Mouse (Mus musculus): ENCODE measurements at regions not wholly inside any gene's neighbourhood (a gene's known extent, or its start where the extent isn't known, plus 50 kb on each side); places are given as distances from the start of the nearest gene placed in this dataset.

- Histone ChIP-seq H3K27me3 (replicated peaks; ENCODE audit: control insufficient read depth, insufficient read depth, low read length) (no peaks in the 10 kb centered on the region), H3K4me1 (replicated peaks; ENCODE audit: control insufficient read depth, insufficient read depth, low read length) (no peaks in the 10 kb centered on the region), H3K4me3 (replicated peaks; ENCODE audit: low read length) (no peak overlapping the region), H3K27ac (ENCODE audit: low read length) (no peak overlapping the region), H3K36me3 (ENCODE audit: control insufficient read depth, insufficient read depth) (no peaks in the 10 kb centered on the region), H3K4me2 (ENCODE audit: low read length) (no peak overlapping the region), H3K9ac (replicated peaks; ENCODE audit: low read depth, low read length) (no peak overlapping the region), H3K9me3 (ENCODE audit: control insufficient read depth, low read length) (peaks cover 2% of the 10 kb centered on the region; the same call in 1 of the 2 replicates)
- no peak for ATAC-seq
- 97% methylated on average over 11 of the region's 11 CpGs for WGBS
Measured at GRCm38 (mm10) chr6:140308641-140309040, 115.2 kb upstream of the Plekha5 start.

GRCm38 (mm10) chr6:140306811-140307558 lies 116.9 kb upstream of the Plekha5 start:
- Histone ChIP-seq H3K9me3 (ENCODE audit: control insufficient read depth, low read length) (peaks cover 2% of the 10 kb centered on the region; the same call in 1 of the 2 replicates), H3K27ac (ENCODE audit: low read length) (no peak overlapping the region), H3K9ac (replicated peaks; ENCODE audit: low read depth, low read length) (no peak overlapping the region), H3K36me3 (ENCODE audit: control insufficient read depth, insufficient read depth) (no peaks in the 10 kb centered on the region), H3K27me3 (replicated peaks; ENCODE audit: control insufficient read depth, insufficient read depth, low read length) (no peaks in the 10 kb centered on the region), H3K4me2 (ENCODE audit: low read length) (no peak overlapping the region), H3K4me1 (replicated peaks; ENCODE audit: control insufficient read depth, insufficient read depth, low read length) (no peaks in the 10 kb centered on the region), H3K4me3 (replicated peaks; ENCODE audit: low read length) (no peak overlapping the region)
- no peak for ATAC-seq
- WGBS: 67% methylated on average over 6 of the region's 6 CpGs

GRCm38 (mm10) chr6:140304105-140304504 lies 119.7 kb upstream of the Plekha5 start:
- H3K36me3 ChIP-seq (ENCODE audit: control insufficient read depth, insufficient read depth): no peaks in the 10 kb centered on the region
- no peak overlapping the region for H3K4me2 ChIP-seq (ENCODE audit: low read length)
- H3K27ac ChIP-seq (ENCODE audit: low read length): no peak overlapping the region
- H3K9ac ChIP-seq (replicated peaks; ENCODE audit: low read depth, low read length): no peak overlapping the region
- peaks cover 5% of the 10 kb centered on the region for H3K4me1 ChIP-seq (replicated peaks; ENCODE audit: control insufficient read depth, insufficient read depth, low read length)
- ATAC-seq: no peak
- no peak overlapping the region for H3K4me3 ChIP-seq (replicated peaks; ENCODE audit: low read length)
- H3K9me3 ChIP-seq (ENCODE audit: control insufficient read depth, low read length): no peaks in the 10 kb centered on the region
- H3K27me3 ChIP-seq (replicated peaks; ENCODE audit: control insufficient read depth, insufficient read depth, low read length): no peaks in the 10 kb centered on the region
- 85% methylated on average over 5 of the region's 5 CpGs for WGBS

- H3K9me3 ChIP-seq (ENCODE audit: control insufficient read depth, low read length): no peaks in the 10 kb centered on the region
- H3K36me3 ChIP-seq (ENCODE audit: control insufficient read depth, insufficient read depth): no peaks in the 10 kb centered on the region
- H3K4me3 ChIP-seq (replicated peaks; ENCODE audit: low read length): no peak overlapping the region
- H3K27ac ChIP-seq (ENCODE audit: low read length): no peak overlapping the region
- H3K9ac ChIP-seq (replicated peaks; ENCODE audit: low read depth, low read length): no peak overlapping the region
- H3K27me3 ChIP-seq (replicated peaks; ENCODE audit: control insufficient read depth, insufficient read depth, low read length): no peaks in the 10 kb centered on the region
- 44% methylated on average over 7 of the region's 7 CpGs for WGBS
- H3K4me1 ChIP-seq (replicated peaks; ENCODE audit: control insufficient read depth, insufficient read depth, low read length): peaks cover 10% of the 10 kb centered on the region
- peak; percentile 58 for ATAC-seq
- no peak overlapping the region for H3K4me2 ChIP-seq (ENCODE audit: low read length)
Measured at GRCm38 (mm10) chr6:140300470-140301145, 123.2 kb upstream of the Plekha5 start.

GRCm38 (mm10) chr6:140299653-140300052 lies 124.2 kb upstream of the Plekha5 start:
- Histone ChIP-seq H3K4me3 (replicated peaks; ENCODE audit: low read length) (no peak overlapping the region), H3K36me3 (ENCODE audit: control insufficient read depth, insufficient read depth) (no peaks in the 10 kb centered on the region), H3K9me3 (ENCODE audit: control insufficient read depth, low read length) (no peaks in the 10 kb centered on the region), H3K4me1 (replicated peaks; ENCODE audit: control insufficient read depth, insufficient read depth, low read length) (peaks cover 10% of the 10 kb centered on the region), H3K27me3 (replicated peaks; ENCODE audit: control insufficient read depth, insufficient read depth, low read length) (no peaks in the 10 kb centered on the region), H3K9ac (replicated peaks; ENCODE audit: low read depth, low read length) (no peak overlapping the region), H3K27ac (ENCODE audit: low read length) (no peak overlapping the region), H3K4me2 (ENCODE audit: low read length) (no peak overlapping the region)
- WGBS: 68% methylated on average over 7 of the region's 7 CpGs
- ATAC-seq: 0 out of 2 replicates have a peak, but pooled peaks have one; percentile 15

GRCm38 (mm10) chr6:140297969-140298554 lies 125.8 kb upstream of the Plekha5 start:
- ATAC-seq: peak; percentile 79
- Histone ChIP-seq H3K4me3 (replicated peaks; ENCODE audit: low read length) (no peak overlapping the region), H3K36me3 (ENCODE audit: control insufficient read depth, insufficient read depth) (no peaks in the 10 kb centered on the region), H3K4me1 (replicated peaks; ENCODE audit: control insufficient read depth, insufficient read depth, low read length) (peaks cover 10% of the 10 kb centered on the region), H3K4me2 (ENCODE audit: low read length) (peak overlapping the region; percentile 20), H3K27me3 (replicated peaks; ENCODE audit: control insufficient read depth, insufficient read depth, low read length) (no peaks in the 10 kb centered on the region), H3K9ac (replicated peaks; ENCODE audit: low read depth, low read length) (no peak overlapping the region), H3K9me3 (ENCODE audit: control insufficient read depth, low read length) (no peaks in the 10 kb centered on the region), H3K27ac (ENCODE audit: low read length) (no peak overlapping the region)
- 30% methylated on average over 14 of the region's 14 CpGs for WGBS

- Histone ChIP-seq H3K36me3 (ENCODE audit: control insufficient read depth, insufficient read depth) (no peaks in the 10 kb centered on the region), H3K9ac (replicated peaks; ENCODE audit: low read depth, low read length) (no peak overlapping the region), H3K4me1 (replicated peaks; ENCODE audit: control insufficient read depth, insufficient read depth, low read length) (peaks cover 10% of the 10 kb centered on the region), H3K27ac (ENCODE audit: low read length) (no peak overlapping the region), H3K27me3 (replicated peaks; ENCODE audit: control insufficient read depth, insufficient read depth, low read length) (no peaks in the 10 kb centered on the region), H3K9me3 (ENCODE audit: control insufficient read depth, low read length) (no peaks in the 10 kb centered on the region), H3K4me2 (ENCODE audit: low read length) (peak overlapping the region; percentile 20), H3K4me3 (replicated peaks; ENCODE audit: low read length) (no peak overlapping the region)
- 17% methylated on average over 6 of the region's 6 CpGs for WGBS
- ATAC-seq: peak; percentile 56
Measured at GRCm38 (mm10) chr6:140297561-140297960, 126.3 kb upstream of the Plekha5 start.

- Histone ChIP-seq H3K27ac (ENCODE audit: low read length) (no peak overlapping the region), H3K4me2 (ENCODE audit: low read length) (no peak overlapping the region), H3K9me3 (ENCODE audit: control insufficient read depth, low read length) (no peaks in the 10 kb centered on the region), H3K4me3 (replicated peaks; ENCODE audit: low read length) (no peak overlapping the region), H3K9ac (replicated peaks; ENCODE audit: low read depth, low read length) (no peak overlapping the region), H3K27me3 (replicated peaks; ENCODE audit: control insufficient read depth, insufficient read depth, low read length) (no peaks in the 10 kb centered on the region), H3K36me3 (ENCODE audit: control insufficient read depth, insufficient read depth) (no peaks in the 10 kb centered on the region), H3K4me1 (replicated peaks; ENCODE audit: control insufficient read depth, insufficient read depth, low read length) (no peaks in the 10 kb centered on the region)
- 59% methylated on average over 12 of the region's 13 CpGs for WGBS
- ATAC-seq: no peak
Measured at GRCm38 (mm10) chr6:140290109-140290508, 133.7 kb upstream of the Plekha5 start.

GRCm38 (mm10) chr6:140288799-140289198 lies 135.1 kb upstream of the Plekha5 start:
- no peak overlapping the region for H3K9ac ChIP-seq (replicated peaks; ENCODE audit: low read depth, low read length)
- H3K27ac ChIP-seq (ENCODE audit: low read length): no peak overlapping the region
- H3K36me3 ChIP-seq (ENCODE audit: control insufficient read depth, insufficient read depth): no peaks in the 10 kb centered on the region
- H3K27me3 ChIP-seq (replicated peaks; ENCODE audit: control insufficient read depth, insufficient read depth, low read length): no peaks in the 10 kb centered on the region
- no peak overlapping the region for H3K4me2 ChIP-seq (ENCODE audit: low read length)
- WGBS: 36% methylated on average over 8 of the region's 8 CpGs
- no peak overlapping the region for H3K4me3 ChIP-seq (replicated peaks; ENCODE audit: low read length)
- no peak for ATAC-seq
- H3K9me3 ChIP-seq (ENCODE audit: control insufficient read depth, low read length): no peaks in the 10 kb centered on the region
- H3K4me1 ChIP-seq (replicated peaks; ENCODE audit: control insufficient read depth, insufficient read depth, low read length): no peaks in the 10 kb centered on the region
